Mouse (Mus musculus) limb, embryonic 14.5 days (tissue): ENCODE measurements around the gene Gca. TPM values are rescaled to one million over a fixed set of nuclear protein-coding genes. Genes with fewer than 3 reads are reported as not detected.

ENCODE experiments used
- ATAC-seq: fragments of 200-750 bp; cut with Nextera tagmentation; 2 replicates; pipeline ENCODE4 v1.8.0; 2017; ENCODE audit warnings: low read depth, moderate number of reproducible peaks, moderate TSS enrichment; ENCODE audit not compliant: low FRiP score
- DNase-seq: peaks from one replicate; pipeline ENCODE4 v3.0.0-alpha.2; 2015; ENCODE audit warnings: low spot score
- H3K27ac ChIP-seq: fragments of 300-500 bp; sonication (generic); replicated peaks from 2 replicates; pipeline ENCODE4 v1.5.1; 2014; ENCODE audit warnings: low read depth, mild to moderate bottlenecking, low read length, moderate library complexity, mixed read lengths
- H3K27me3 ChIP-seq: fragments of 300-500 bp; sonication (generic); 2 replicates; pipeline ENCODE4 v1.6.1; 2014; ENCODE audit warnings: low read length, mixed read lengths; ENCODE audit not compliant: control insufficient read depth, insufficient read depth
- H3K36me3 ChIP-seq: fragments of 300-500 bp; sonication (generic); 2 replicates; pipeline ENCODE4 v1.6.1; 2014; ENCODE audit warnings: mild to moderate bottlenecking, low read length, moderate library complexity, mixed read lengths; ENCODE audit not compliant: control insufficient read depth, insufficient read depth
- H3K4me1 ChIP-seq: fragments of 300-500 bp; sonication (generic); 2 replicates; pipeline ENCODE4 v1.6.1; 2014; ENCODE audit warnings: antibody characterized with exemption, low read length, mixed read lengths; ENCODE audit not compliant: control insufficient read depth, insufficient read depth
- H3K4me2 ChIP-seq: fragments of 300-500 bp; sonication (generic); replicated peaks from 2 replicates; pipeline ENCODE4 v1.6.1; 2014; ENCODE audit warnings: low read depth, mild to moderate bottlenecking, low read length, moderate library complexity; ENCODE audit not compliant: severe bottlenecking
- H3K4me3 ChIP-seq: fragments of 300-500 bp; sonication (generic); replicated peaks from 2 replicates; pipeline ENCODE4 v1.5.1; 2014; ENCODE audit warnings: low read length
- H3K9ac ChIP-seq: fragments of 300-500 bp; sonication (generic); 2 replicates; pipeline ENCODE4 v1.6.1; 2014; ENCODE audit warnings: mild to moderate bottlenecking, low read depth, low read length, moderate library complexity; ENCODE audit not compliant: severe bottlenecking
- H3K9me3 ChIP-seq: fragments of 300-500 bp; sonication (generic); 2 replicates; pipeline ENCODE4 v1.6.1; 2016; ENCODE audit warnings: low read length; ENCODE audit not compliant: control insufficient read depth
- POLR2A ChIP-seq: fragments of 200-500 bp; IDR thresholded peaks from 2 replicates; pipeline ENCODE4 v1.8.0; 2012; ENCODE audit warnings: inconsistent platforms, mild to moderate bottlenecking, moderate library complexity, borderline replicate concordance; ENCODE audit not compliant: insufficient read depth, insufficient read length; ENCODE audit errors: extremely low read depth
- WGBS: fragments of 180-500 bp; shearing (Covaris S2); extraction: QIAGEN DNeasy Blood & Tissue Kit; methylation state at CpG from one replicate; pipeline ENCODE4 v1.1.7; 2014; 5-methylcytosine and 5-hydroxymethylcytosine counted together
- polyA plus RNA-seq, 2 experiments: library from polyadenylated mRNA; depleted of rRNA in 1 of 2; stranded (reverse) in 1 of 2; unstranded in 1 of 2; fragments of >200 nt; fragmentation: Nextera tagmentation in 1 of 2; extraction: Ambion mirVana in 1 of 2; gene quantifications; 2 replicates each; pipeline versions ENCODE4 v1.2.1 to v1.2.3; 2012 to 2014

Gene Gca
- polyA plus RNA-seq, 2 experiments: 2.6 to 3.2 TPM

DNA sequence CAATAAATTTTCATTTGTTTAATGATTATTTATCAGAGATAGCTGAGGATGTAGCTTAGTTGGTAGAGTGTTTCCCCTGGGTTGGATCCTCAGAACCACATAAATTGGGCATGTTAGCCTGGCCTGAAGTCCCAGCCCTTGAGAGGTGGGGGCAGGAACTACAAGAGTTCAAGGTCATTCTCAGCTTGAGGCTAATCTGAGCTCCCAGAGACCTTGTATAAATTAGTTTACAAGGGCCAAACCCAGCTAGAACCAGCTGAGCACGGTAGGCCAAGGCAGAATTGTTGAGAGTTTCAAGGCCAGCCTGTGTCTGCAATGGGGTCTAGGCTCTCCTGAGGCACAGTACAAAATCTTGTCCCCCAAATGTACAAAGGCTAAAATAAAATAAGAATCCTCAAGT is 1.5 kb downstream of the Gca start:
- Histone ChIP-seq H3K4me2 (no peak overlapping the region), H3K27ac (no peak overlapping the region), H3K9me3 (no peaks in the 10 kb centered on the region), H3K27me3 (peaks cover 12% of the 10 kb centered on the region; the same call in 1 of the 2 replicates), H3K36me3 (no peaks in the 10 kb centered on the region), H3K9ac (no peak overlapping the region), H3K4me1 (no peaks in the 10 kb centered on the region), H3K4me3 (no peak overlapping the region)
- TF ChIP-seq POLR2A: no peak
- ATAC-seq (no peak), DNase-seq (no peak)
- WGBS: 14% methylated on average over 1 of the region's 1 CpGs

DNA sequence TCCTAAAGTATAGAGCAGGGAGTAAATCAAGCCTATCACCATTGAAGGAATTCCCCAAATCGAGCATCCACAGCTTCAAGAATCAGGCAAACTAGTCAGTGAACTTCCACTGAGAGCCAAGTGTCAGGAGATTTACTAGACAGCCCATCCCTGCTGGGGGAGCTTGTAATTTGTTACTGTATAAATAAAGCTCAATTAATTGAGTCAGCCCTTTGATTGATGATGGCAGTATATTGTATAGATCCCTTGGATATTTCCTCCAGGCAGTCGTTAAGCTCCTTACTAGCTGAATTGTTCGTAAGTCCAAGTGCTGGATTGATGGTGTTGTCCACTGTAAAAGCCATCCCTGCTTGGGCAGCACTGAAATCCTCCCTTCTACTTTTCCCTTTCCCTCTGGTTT is 5.8 kb downstream of the Gca start:
- no peaks in the 10 kb centered on the region for H3K4me1 ChIP-seq
- no peak overlapping the region for H3K4me2 ChIP-seq
- no peaks in the 10 kb centered on the region for H3K9me3 ChIP-seq
- H3K36me3 ChIP-seq: no peaks in the 10 kb centered on the region
- no peak overlapping the region for H3K9ac ChIP-seq
- H3K27ac ChIP-seq: no peak overlapping the region
- no peak for DNase-seq
- ATAC-seq: no peak
- H3K4me3 ChIP-seq: no peak overlapping the region
- H3K27me3 ChIP-seq: 0 out of 2 replicates have a peak, but pooled peaks cover 3% of the 10 kb centered on the region
- TF ChIP-seq POLR2A: no peak
- 39% methylated on average over 3 of the region's 3 CpGs for WGBS

DNA sequence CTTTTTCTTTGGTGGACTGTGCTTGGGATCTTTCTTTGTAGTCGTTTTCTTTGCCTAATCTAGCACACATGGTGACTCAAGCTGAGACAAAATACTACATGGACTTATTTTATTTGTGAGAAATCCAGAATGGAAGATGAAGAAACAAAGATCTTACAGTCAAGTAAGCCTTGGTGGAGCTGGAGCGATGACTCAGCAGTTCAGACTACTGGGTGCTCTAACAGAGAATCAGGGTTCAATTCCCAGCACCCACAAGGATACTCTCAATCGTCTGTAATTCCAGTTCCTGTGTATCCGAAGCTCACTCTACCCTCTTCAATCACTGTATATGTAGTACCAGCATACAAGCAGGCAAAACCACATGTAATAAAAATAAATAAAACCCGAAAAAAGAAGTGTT is 6.2 kb downstream of the Gca start:
- DNase-seq (no peak), ATAC-seq (no peak)
- Histone ChIP-seq H3K9me3 (no peaks in the 10 kb centered on the region), H3K9ac (no peak overlapping the region), H3K27me3 (no peaks in the 10 kb centered on the region), H3K36me3 (no peaks in the 10 kb centered on the region), H3K27ac (no peak overlapping the region), H3K4me2 (no peak overlapping the region), H3K4me1 (no peaks in the 10 kb centered on the region), H3K4me3 (no peak overlapping the region)
- WGBS: 82% methylated on average over 5 of the region's 5 CpGs
- no peak for TF ChIP-seq POLR2A

DNA sequence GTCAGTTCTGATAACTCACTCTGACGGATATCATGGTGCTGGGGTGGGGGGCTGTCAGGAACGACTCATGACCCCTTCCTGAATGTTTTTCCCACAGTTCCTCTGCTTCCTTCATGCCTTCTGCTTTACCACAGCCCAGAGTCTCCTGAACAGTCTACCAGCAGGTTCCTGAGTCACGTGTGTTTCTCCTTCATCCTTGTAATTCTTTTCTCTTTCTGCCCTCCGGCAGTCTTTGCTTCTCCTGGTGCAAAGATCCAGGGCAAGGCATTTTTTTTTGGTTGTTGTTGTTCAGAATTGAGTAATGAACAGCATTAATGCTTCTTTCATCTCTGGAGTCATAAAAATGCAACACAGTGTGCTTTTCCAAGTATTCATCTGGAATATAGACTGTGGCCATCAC is 6.7 kb downstream of the Gca start:
- no peaks in the 10 kb centered on the region for H3K27me3 ChIP-seq
- H3K4me3 ChIP-seq: no peak overlapping the region
- no peak for DNase-seq
- no peak for TF ChIP-seq POLR2A
- ATAC-seq: no peak
- H3K27ac ChIP-seq: no peak overlapping the region
- no peak overlapping the region for H3K4me2 ChIP-seq
- no peaks in the 10 kb centered on the region for H3K36me3 ChIP-seq
- H3K9ac ChIP-seq: no peak overlapping the region
- 68% methylated on average over 4 of the region's 4 CpGs for WGBS
- H3K9me3 ChIP-seq: no peaks in the 10 kb centered on the region
- no peaks in the 10 kb centered on the region for H3K4me1 ChIP-seq

DNA sequence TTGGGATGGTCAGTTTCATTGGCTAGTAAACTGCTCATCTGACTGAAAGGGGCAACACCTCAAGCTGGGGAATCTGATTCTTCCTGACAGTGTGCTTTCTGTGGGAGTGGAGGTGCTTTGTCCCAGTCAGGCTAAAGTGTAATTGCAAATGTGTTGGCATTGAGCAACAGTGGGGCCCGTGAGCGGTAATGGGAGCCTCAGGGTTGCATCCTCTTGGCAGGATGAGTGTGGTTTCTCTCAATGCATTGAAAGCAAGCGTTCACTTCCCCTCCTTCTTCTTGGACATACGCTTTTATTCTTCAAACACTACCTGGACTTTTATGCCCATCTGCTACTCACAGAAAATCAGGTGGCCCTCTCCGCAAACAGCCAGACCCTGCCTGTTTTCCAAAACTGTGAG is 8.7 kb downstream of the Gca start:
- no peak overlapping the region for H3K9ac ChIP-seq
- no peak for TF ChIP-seq POLR2A
- 91% methylated on average over 5 of the region's 5 CpGs for WGBS
- H3K36me3 ChIP-seq: no peaks in the 10 kb centered on the region
- H3K4me3 ChIP-seq: no peak overlapping the region
- no peaks in the 10 kb centered on the region for H3K4me1 ChIP-seq
- DNase-seq (no peak), ATAC-seq (no peak)
- no peak overlapping the region for H3K4me2 ChIP-seq
- H3K27ac ChIP-seq: no peak overlapping the region
- no peaks in the 10 kb centered on the region for H3K27me3 ChIP-seq
- H3K9me3 ChIP-seq: no peaks in the 10 kb centered on the region

DNA sequence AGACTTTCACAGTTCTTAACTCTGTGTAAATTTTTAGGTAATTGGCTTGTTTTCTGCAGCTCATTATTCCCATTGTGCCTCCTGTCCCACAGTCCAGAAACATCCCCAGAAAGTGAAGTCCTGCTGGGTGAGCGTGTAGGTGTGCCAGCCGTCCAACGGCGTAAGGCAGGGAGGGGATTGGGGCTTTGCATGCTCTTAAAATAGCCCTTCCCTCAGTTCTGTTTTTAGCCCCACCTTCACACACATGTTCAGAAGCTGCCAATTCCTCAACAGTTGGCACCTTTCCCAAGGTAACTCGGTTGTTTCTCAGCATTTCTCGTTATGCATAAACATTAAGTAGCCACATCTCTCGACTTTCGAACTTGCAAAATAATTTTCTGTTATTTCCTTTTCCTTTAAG is 17.6 kb downstream of the Gca start:
- Histone ChIP-seq H3K4me3 (no peak overlapping the region), H3K27me3 (no peaks in the 10 kb centered on the region), H3K9me3 (no peaks in the 10 kb centered on the region), H3K36me3 (no peaks in the 10 kb centered on the region), H3K9ac (no peak overlapping the region), H3K27ac (no peak overlapping the region), H3K4me2 (no peak overlapping the region), H3K4me1 (0 out of 2 replicates have a peak, but pooled peaks cover 2% of the 10 kb centered on the region)
- TF ChIP-seq POLR2A: no peak
- WGBS: 57% methylated on average over 8 of the region's 8 CpGs
- ATAC-seq (no peak), DNase-seq (peak; percentile 16)
